Mouse (Mus musculus) liver, embryonic 14.5 days (tissue): ENCODE results near the gene Syn2.

Source experiments
- CTCF ChIP-seq: IDR thresholded peaks from 2 replicates; pipeline ENCODE4 v1.5.1; 2016; ENCODE audit warnings: antibody characterized with exemption, low read depth, control low read depth
- EP300 ChIP-seq: IDR thresholded peaks from 2 replicates; pipeline ENCODE4 v1.6.1; 2016; ENCODE audit warnings: antibody characterized with exemption, low read depth

DNA sequence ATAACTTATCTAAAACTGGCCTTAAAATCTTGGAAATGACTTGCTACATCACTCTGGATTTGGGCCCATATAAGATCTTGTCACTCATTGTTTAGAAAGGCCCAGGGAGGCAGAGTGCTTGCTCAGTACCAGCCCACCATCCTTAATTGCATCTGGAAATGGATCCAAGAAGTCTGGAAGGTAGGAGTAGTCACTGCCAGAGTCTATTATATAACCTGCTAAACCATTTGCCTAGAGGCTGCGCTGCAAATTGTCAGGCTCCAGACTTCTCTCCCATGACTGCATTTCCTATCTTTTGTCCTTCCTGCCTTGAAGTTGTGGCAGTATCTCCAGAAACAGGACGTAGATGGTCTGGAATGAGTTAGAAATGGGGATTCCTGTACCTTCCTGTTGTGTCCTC lies 75.5 kb downstream of the Syn2 start:
- TF ChIP-seq CTCF: no peak
- TF ChIP-seq EP300: no peak
